Mouse (Mus musculus) adrenal gland, adult 10 weeks (tissue): ENCODE measurements around the gene Vps53. TPM values are rescaled to one million over a fixed set of nuclear protein-coding genes. Genes with fewer than 3 reads are reported as not detected.

Experiments used
- polyA plus RNA-seq: library from polyadenylated mRNA; stranded (reverse); fragments of 350-450 nt; fragmentation: Illumina TruSeq; extraction: RNeasy Lipid Tissue Mini Kit (QIAGEN cat#74804); gene quantifications from one replicate; pipeline ENCODE4 v1.2.3, GENCODE M21; 2014; ENCODE audit warnings: low read depth, low replicate concordance

The Vps53 gene
- 47.4 TPM for polyA plus RNA-seq

GRCm38 (mm10) chr11:76179495-76180145 lies at the start of gene Vps53, which contains the start of gene Fam57a:
Gene Vps53, minus strand, starts transcription at chr11:76179647.
Gene Fam57a, plus strand, starts transcription at chr11:76179671.

GRCm38 (mm10) chr11:76217390-76217800 lies 37.9 kb upstream of the Vps53 start, which contains the start of the genes Dbil5 and Gemin4:
Gene Dbil5, plus strand, starts transcription at chr11:76217608.
Gene Gemin4, minus strand, starts transcription at chr11:76217664.

GRCm38 (mm10) chr11:76027139-76028071 lies 152.0 kb downstream of the Vps53 start, which contains the start of gene Rflnb:
Gene Rflnb, minus strand, starts transcription at chr11:76027782.

GRCm38 (mm10) chr11:75999440-76000155 lies 179.8 kb downstream of the Vps53 start, which contains the start of gene 1700016K19Rik:
Gene 1700016K19Rik, plus strand, starts transcription at chr11:75999912.

Other genes starting within 250 kb of the Vps53 start
- gene Rph3al, start 241.2 kb downstream of the Vps53 start, polyA plus RNA-seq = 5.5 TPM
- gene 1700016K19Rik, start 179.7 kb downstream of the Vps53 start, polyA plus RNA-seq = not detected
- 23.1 TPM for gene Rflnb, start 151.9 kb downstream of the Vps53 start, polyA plus RNA-seq
- 5.6 TPM for gene Fam57a, start within 50 bp of the Vps53 start, polyA plus RNA-seq
- not detected for gene Dbil5, start 38.0 kb upstream of the Vps53 start, polyA plus RNA-seq
- not detected for gene Gemin4, start 38.0 kb upstream of the Vps53 start, polyA plus RNA-seq
- gene Mrm3, start 64.1 kb upstream of the Vps53 start, polyA plus RNA-seq = 3.0 TPM
- 156 TPM for gene Glod4, start 64.1 kb upstream of the Vps53 start, polyA plus RNA-seq
- 10.3 TPM for gene Nxn, start 219.5 kb upstream of the Vps53 start, polyA plus RNA-seq
- 11.8 TPM for gene Timm22, start 227.3 kb upstream of the Vps53 start, polyA plus RNA-seq